In genomic region chr7:25689603-25690021, GRCm38 (mm10) we compare ENCODE assay signal across 8 mouse cellular contexts. TPM values are rescaled to one million over a fixed set of nuclear protein-coding genes. Genes with fewer than 3 reads are reported as not detected.
A peak's percentile ranks its signal among the peaks of the same experiment; 100 is the strongest.
DNase-seq lines count a peak whose midpoint lies in the region; ATAC-seq and TF ChIP-seq lines count a peak whose summit lies in the region.

No protein-coding gene starts in this region.

- peak overlapping the region; percentile 85 for H3K4me3 ChIP-seq in lung, postnatal 0 days (ENCODE audit: low read depth, low read length)
- peak overlapping the region; percentile 45 for H3K4me3 ChIP-seq in forebrain, embryonic 11.5 days (ENCODE audit: low read depth, low read length)
- H3K4me3 ChIP-seq in small intestine, adult 2 months (ENCODE audit: low read depth, low read length) = peak overlapping the region; percentile 70

- ATAC-seq in lung, postnatal 0 days = peak; percentile 3
- ATAC-seq in forebrain, embryonic 11.5 days (replicated peaks; ENCODE audit: low FRiP score) = no peak

- peak overlapping the region; percentile 98 for H3K4me2 ChIP-seq in lung, postnatal 0 days (replicated peaks; ENCODE audit: low read depth, low read length)
- peak overlapping the region; percentile 78 for H3K4me2 ChIP-seq in forebrain, embryonic 11.5 days (ENCODE audit: low read depth, low read length, severe bottlenecking)

- peak overlapping the region; percentile 92 for H3K27ac ChIP-seq in lung, postnatal 0 days (ENCODE audit: low read length)
- no peak overlapping the region for H3K27ac ChIP-seq in forebrain, embryonic 11.5 days (ENCODE audit: low read depth, low read length)
- no peak overlapping the region for H3K27ac ChIP-seq in small intestine, adult 2 months (ENCODE audit: insufficient read depth, low read depth, low read length)

- no peak for TF ChIP-seq POLR2A in small intestine, adult 2 months (IDR thresholded peaks at IDR 0.05; ENCODE audit: low read depth, low read length)

- no peaks in the 10 kb centered on the region for H3K27me3 ChIP-seq in lung, postnatal 0 days (replicated peaks; ENCODE audit: insufficient read depth, low read length)
- peaks cover 50% of the 10 kb centered on the region for H3K27me3 ChIP-seq in forebrain, embryonic 11.5 days (ENCODE audit: control insufficient read depth, insufficient read depth, low read length)
- no peaks in the 10 kb centered on the region for H3K27me3 ChIP-seq in small intestine, adult 2 months (ENCODE audit: control insufficient read depth, insufficient read depth, low read length)

- no peak for TF ChIP-seq CTCF in lung, postnatal 0 days (IDR thresholded peaks at IDR 0.05)
- TF ChIP-seq CTCF in small intestine, adult 2 months (IDR thresholded peaks at IDR 0.05; ENCODE audit: extremely low read depth, insufficient read length, insufficient replicate concordance, low read depth, low read length) = no peak

- 10% methylated on average over 12 of the region's 12 CpGs for WGBS in lung, postnatal 0 days
- WGBS in forebrain, embryonic 11.5 days = 15% methylated on average over 12 of the region's 12 CpGs
- 13% methylated on average over 12 of the region's 12 CpGs for WGBS in small intestine, adult 2 months

- TF ChIP-seq EP300 in lung, postnatal 0 days (IDR thresholded peaks at IDR 0.05) = no peak

- DNase-seq in lung, postnatal 0 days (ENCODE audit: low spot score) = peak; percentile 48
- DNase-seq in lung, postnatal 14 days = no peak
- no peak for DNase-seq in forebrain, embryonic 11.5 days (ENCODE audit: low spot score)
- peak; percentile 51 for DNase-seq in liver
- no peak for DNase-seq in layer of hippocampus, adult 9-11 months
- DNase-seq in right cerebral cortex, adult 2 months (ENCODE audit: low spot score in 2 of 2) = no peak
- no peak for DNase-seq in adrenal gland, adult (ENCODE audit: inconsistent age in 2 of 2, low spot score in 1 of 2)

- H3K36me3 ChIP-seq in lung, postnatal 0 days (ENCODE audit: insufficient read depth, low read length) = 0 out of 2 replicates have a peak, but pooled peaks cover 4% of the 10 kb centered on the region
- H3K36me3 ChIP-seq in forebrain, embryonic 11.5 days (ENCODE audit: control insufficient read depth, insufficient read depth, low read length) = no peaks in the 10 kb centered on the region
- H3K36me3 ChIP-seq in small intestine, adult 2 months (ENCODE audit: control insufficient read depth, insufficient read depth, low read length) = no peaks in the 10 kb centered on the region

- H3K4me1 ChIP-seq in lung, postnatal 0 days (ENCODE audit: insufficient read depth, low read depth, low read length) = peaks cover 5% of the 10 kb centered on the region
- peaks cover 20% of the 10 kb centered on the region for H3K4me1 ChIP-seq in forebrain, embryonic 11.5 days (replicated peaks; ENCODE audit: control insufficient read depth, insufficient read depth, low read length)
- peaks cover 3% of the 10 kb centered on the region for H3K4me1 ChIP-seq in small intestine, adult 2 months (ENCODE audit: control insufficient read depth, insufficient read depth, insufficient read length, low read length)

- no peaks in the 10 kb centered on the region for H3K9me3 ChIP-seq in lung, postnatal 0 days (ENCODE audit: low read length)
- no peaks in the 10 kb centered on the region for H3K9me3 ChIP-seq in forebrain, embryonic 11.5 days (ENCODE audit: control insufficient read depth, low read length)

- H3K9ac ChIP-seq in lung, postnatal 0 days (replicated peaks; ENCODE audit: low read depth) = 0 out of 2 replicates have a peak overlapping the region, but pooled peaks have one; percentile 75
- H3K9ac ChIP-seq in forebrain, embryonic 11.5 days (ENCODE audit: low read length) = no peak overlapping the region

RNA-seq across cellular contexts. Expression of gene Tgfb1, which starts 2.8 kb away (rescaled TPM):
- polyA plus RNA-seq in lung, postnatal 0 days (2015; fragmentation: Nextera tagmentation; extraction: Ambion mirVana) = 6.6 and 9.0 TPM in 2 replicates
- polyA plus RNA-seq in forebrain, embryonic 11.5 days (2014; fragmentation: Nextera tagmentation; extraction: Ambion mirVana) = 1.1 and 1.6 TPM in 2 replicates
- 20.8 and 24.4 TPM in 2 replicates for polyA plus RNA-seq in small intestine, adult 2 months (2012; rRNA removed)

RNA-seq across cellular contexts. Expression of gene B9d2, which starts 9.0 kb away (rescaled TPM):
- polyA plus RNA-seq in lung, postnatal 0 days (2015; fragmentation: Nextera tagmentation; extraction: Ambion mirVana) = 28.6 and 28.8 TPM in 2 replicates
- 30.4 and 35.1 TPM in 2 replicates for polyA plus RNA-seq in forebrain, embryonic 11.5 days (2014; fragmentation: Nextera tagmentation; extraction: Ambion mirVana)
- polyA plus RNA-seq in small intestine, adult 2 months (2012; rRNA removed) = 21.8 and 33.2 TPM in 2 replicates

RNA-seq across cellular contexts. Expression of gene Tmem91, which starts 14.6 kb away (rescaled TPM):
- polyA plus RNA-seq in lung, postnatal 0 days (2015; fragmentation: Nextera tagmentation; extraction: Ambion mirVana) = 1.2 and 2.0 TPM in 2 replicates
- 2.7 and 3.2 TPM in 2 replicates for polyA plus RNA-seq in forebrain, embryonic 11.5 days (2014; fragmentation: Nextera tagmentation; extraction: Ambion mirVana)
- polyA plus RNA-seq in small intestine, adult 2 months (2012; rRNA removed) = 0.23 and 0.25 TPM in 2 replicates

RNA-seq across cellular contexts. Expression of gene Ccdc97, which starts 29.3 kb away (rescaled TPM):
- polyA plus RNA-seq in lung, postnatal 0 days (2015; fragmentation: Nextera tagmentation; extraction: Ambion mirVana) = 9.8 and 12.1 TPM in 2 replicates
- polyA plus RNA-seq in forebrain, embryonic 11.5 days (2014; fragmentation: Nextera tagmentation; extraction: Ambion mirVana) = 37.8 and 41.2 TPM in 2 replicates
- polyA plus RNA-seq in small intestine, adult 2 months (2012; rRNA removed) = 43.6 and 72.4 TPM in 2 replicates

RNA-seq across cellular contexts. Expression of gene Exosc5, which starts 30.6 kb away (rescaled TPM):
- polyA plus RNA-seq in lung, postnatal 0 days (2015; fragmentation: Nextera tagmentation; extraction: Ambion mirVana) = 46.7 and 49.7 TPM in 2 replicates
- 52.2 and 56.4 TPM in 2 replicates for polyA plus RNA-seq in forebrain, embryonic 11.5 days (2014; fragmentation: Nextera tagmentation; extraction: Ambion mirVana)
- polyA plus RNA-seq in small intestine, adult 2 months (2012; rRNA removed) = 31.7 and 64.7 TPM in 2 replicates

Comparison
In these comparisons a context has a peak if more than half of its experiments do, and no peak if none do; other contexts are left out.
1. DNase-seq: peak in lung, postnatal 0 days (single experiment) and liver (single experiment); none in lung, postnatal 14 days (single experiment), forebrain, embryonic 11.5 days (single experiment), layer of hippocampus, adult 9-11 months (single experiment), right cerebral cortex, adult 2 months (0 of 2) and adrenal gland, adult (0 of 2).
2. Peak in every context shown above with its lines, with median percentiles within 50 percentile points of each other: H3K4me3 ChIP-seq.